Comparison of ENCODE assay signal across 13 mouse cellular contexts in genomic region chr15:78986536-78987220, GRCm38 (mm10). TPM values are rescaled to one million over a fixed set of nuclear protein-coding genes. Genes with fewer than 3 reads are reported as not detected.
DNase-seq lines count a peak whose midpoint lies in the region; ATAC-seq and TF ChIP-seq lines count a peak whose summit lies in the region.
"Had no signal": no experiment of that assay in that cellular context is flagged by ENCODE, and none has a peak within 500 bp of the region (broad histone marks: within the 10 kb centered on the region; RNA-seq: fewer than 3 reads in every experiment).

No protein-coding gene starts in this region.

- no peak overlapping the region for H3K4me2 ChIP-seq in lung, embryonic 14.5 days
- H3K4me2 ChIP-seq: limb, embryonic 15.5 days; neural tube, embryonic 12.5 days had no signal

- ATAC-seq in lung, embryonic 14.5 days (ENCODE audit: insufficient read depth), result no peak
- ATAC-seq: intestine, embryonic 16.5 days had no signal

- H3K27me3 ChIP-seq in heart, embryonic 10.5 days (ENCODE audit: insufficient read depth, poor library complexity, severe bottlenecking), result no peaks in the 10 kb centered on the region
- no peaks in the 10 kb centered on the region for H3K27me3 ChIP-seq in lung, embryonic 14.5 days (ENCODE audit: insufficient read depth, low read length)
- no peaks in the 10 kb centered on the region for H3K27me3 ChIP-seq in embryonic facial prominence, embryonic 10.5 days (replicated peaks; ENCODE audit: low read depth, poor library complexity, severe bottlenecking)
- H3K27me3 ChIP-seq: limb, embryonic 15.5 days; neural tube, embryonic 12.5 days had no signal

- H3K9me3 ChIP-seq in heart, embryonic 10.5 days, result no peaks in the 10 kb centered on the region
- H3K9me3 ChIP-seq in lung, embryonic 14.5 days (ENCODE audit: low read depth, low read length), result no peaks in the 10 kb centered on the region
- no peaks in the 10 kb centered on the region for H3K9me3 ChIP-seq in embryonic facial prominence, embryonic 10.5 days
- H3K9me3 ChIP-seq: limb, embryonic 15.5 days; neural tube, embryonic 12.5 days had no signal

- H3K4me3 ChIP-seq in heart, embryonic 10.5 days, result peak overlapping the region; percentile 16
- H3K4me3 ChIP-seq in lung, embryonic 14.5 days (ENCODE audit: low read depth, low read length), result no peak overlapping the region
- H3K4me3 ChIP-seq in embryonic facial prominence, embryonic 10.5 days, result no peak overlapping the region; the same call in 1 of the 2 replicates
- H3K4me3 ChIP-seq: limb, embryonic 15.5 days; neural tube, embryonic 12.5 days had no signal

- H3K27ac ChIP-seq in heart, embryonic 10.5 days, result peak overlapping the region; percentile 59
- no peak overlapping the region for H3K27ac ChIP-seq in lung, embryonic 14.5 days (ENCODE audit: low read depth)
- H3K27ac ChIP-seq in embryonic facial prominence, embryonic 10.5 days (replicated peaks), result peak overlapping the region; percentile 59
- H3K27ac ChIP-seq: limb, embryonic 15.5 days; neural tube, embryonic 12.5 days had no signal

- H3K4me1 ChIP-seq in heart, embryonic 10.5 days, result peaks cover 80% of the 10 kb centered on the region
- H3K4me1 ChIP-seq in lung, embryonic 14.5 days (ENCODE audit: insufficient read depth), result peaks cover 14% of the 10 kb centered on the region
- H3K4me1 ChIP-seq in embryonic facial prominence, embryonic 10.5 days, result peaks cover 65% of the 10 kb centered on the region

- peaks cover 38% of the 10 kb centered on the region for H3K36me3 ChIP-seq in heart, embryonic 10.5 days
- peaks cover 42% of the 10 kb centered on the region for H3K36me3 ChIP-seq in lung, embryonic 14.5 days (ENCODE audit: insufficient read depth)
- peaks cover 56% of the 10 kb centered on the region for H3K36me3 ChIP-seq in embryonic facial prominence, embryonic 10.5 days (replicated peaks)

- 49% methylated on average over 11 of the region's 11 CpGs for WGBS in heart, embryonic 10.5 days
- 50% methylated on average over 11 of the region's 11 CpGs for WGBS in lung, embryonic 14.5 days
- 63% methylated on average over 11 of the region's 11 CpGs for WGBS in embryonic facial prominence, embryonic 10.5 days

- no peak overlapping the region for H3K9ac ChIP-seq in lung, embryonic 14.5 days
- H3K9ac ChIP-seq: limb, embryonic 15.5 days; neural tube, embryonic 12.5 days had no signal

- no peak for TF ChIP-seq CTCF in lung, embryonic 14.5 days (IDR thresholded peaks at IDR 0.05; ENCODE audit: low read depth)

- DNase-seq in heart, embryonic 10.5 days (ENCODE audit: low spot score), result no peak
- no peak for DNase-seq in heart, adult 11 months
- peak; percentile 7 for DNase-seq in lung, embryonic 14.5 days
- DNase-seq in lung, postnatal 14 days, result no peak
- peak; percentile 44 for DNase-seq in embryonic facial prominence, embryonic 10.5 days (ENCODE audit: low spot score)
- DNase-seq in kidney, postnatal 4 days, result peak; percentile 54 to 67
- DNase-seq in adrenal gland, postnatal 25 days, result no peak
- DNase-seq in frontal cortex, postnatal 36 days (ENCODE audit: low spot score in 2 of 2), result no peak
- DNase-seq: thymus, postnatal 14 days had no signal

RNA-seq across cellular contexts. Expression of gene Triobp, which starts 39.2 kb away (rescaled TPM):
- polyA plus RNA-seq in heart, embryonic 10.5 days (2016; fragmentation: Nextera tagmentation; extraction: Ambion mirVana), result 63.6 and 68.2 TPM in 2 replicates
- 47.5 and 49.2 TPM in 2 replicates for polyA plus RNA-seq in lung, embryonic 14.5 days (2014; fragmentation: Nextera tagmentation; extraction: Ambion mirVana)
- 46.7 and 49.4 TPM in 2 replicates for polyA plus RNA-seq in embryonic facial prominence, embryonic 10.5 days (2016; fragmentation: Nextera tagmentation; extraction: Ambion mirVana)
- 113 and 114 TPM in 2 replicates for total RNA-seq in adrenal gland, postnatal 25 days (2021)

RNA-seq across cellular contexts. Expression of gene H1f0, which starts 41.6 kb away (rescaled TPM):
- 195 and 250 TPM in 2 replicates for polyA plus RNA-seq in heart, embryonic 10.5 days (2016; fragmentation: Nextera tagmentation; extraction: Ambion mirVana)
- 201 and 209 TPM in 2 replicates for polyA plus RNA-seq in lung, embryonic 14.5 days (2014; fragmentation: Nextera tagmentation; extraction: Ambion mirVana)
- 371 and 392 TPM in 2 replicates for polyA plus RNA-seq in embryonic facial prominence, embryonic 10.5 days (2016; fragmentation: Nextera tagmentation; extraction: Ambion mirVana)
- total RNA-seq in adrenal gland, postnatal 25 days (2021), result 159 and 217 TPM in 2 replicates

RNA-seq across cellular contexts. Expression of gene Nol12, which starts 51.9 kb away (rescaled TPM):
- 45.8 and 70.0 TPM in 2 replicates for polyA plus RNA-seq in heart, embryonic 10.5 days (2016; fragmentation: Nextera tagmentation; extraction: Ambion mirVana)
- 52.8 and 57.4 TPM in 2 replicates for polyA plus RNA-seq in lung, embryonic 14.5 days (2014; fragmentation: Nextera tagmentation; extraction: Ambion mirVana)
- 69.2 and 71.5 TPM in 2 replicates for polyA plus RNA-seq in embryonic facial prominence, embryonic 10.5 days (2016; fragmentation: Nextera tagmentation; extraction: Ambion mirVana)
- 42.7 and 44.0 TPM in 2 replicates for total RNA-seq in adrenal gland, postnatal 25 days (2021)

RNA-seq across cellular contexts. Expression of gene Galr3, which starts 55.0 kb away (rescaled TPM):
- polyA plus RNA-seq in heart, embryonic 10.5 days (2016; fragmentation: Nextera tagmentation; extraction: Ambion mirVana), result 0.26 TPM in 1 of 2 replicates, not detected in the other
- not detected in 2 replicates for polyA plus RNA-seq in lung, embryonic 14.5 days (2014; fragmentation: Nextera tagmentation; extraction: Ambion mirVana)
- not detected in 2 replicates for polyA plus RNA-seq in embryonic facial prominence, embryonic 10.5 days (2016; fragmentation: Nextera tagmentation; extraction: Ambion mirVana)
- 0.39 TPM in 1 of 2 replicates, not detected in the other for total RNA-seq in adrenal gland, postnatal 25 days (2021)
- total RNA-seq: megakaryocyte, adult 5-6 weeks had no signal
- polyA plus RNA-seq: neural tube, embryonic 12.5 days had no signal

Comparison
In these comparisons a context has a peak if more than half of its experiments do, and no peak if none do; other contexts are left out.
1. DNase-seq: peak in lung, embryonic 14.5 days (single experiment), embryonic facial prominence, embryonic 10.5 days (single experiment) and kidney, postnatal 4 days (2 of 2); none in heart, embryonic 10.5 days (single experiment), heart, adult 11 months (single experiment), lung, postnatal 14 days (single experiment), adrenal gland, postnatal 25 days (single experiment) and frontal cortex, postnatal 36 days (0 of 2).